8 mouse cellular contexts compared by ENCODE assay signal in the genomic region with DNA sequence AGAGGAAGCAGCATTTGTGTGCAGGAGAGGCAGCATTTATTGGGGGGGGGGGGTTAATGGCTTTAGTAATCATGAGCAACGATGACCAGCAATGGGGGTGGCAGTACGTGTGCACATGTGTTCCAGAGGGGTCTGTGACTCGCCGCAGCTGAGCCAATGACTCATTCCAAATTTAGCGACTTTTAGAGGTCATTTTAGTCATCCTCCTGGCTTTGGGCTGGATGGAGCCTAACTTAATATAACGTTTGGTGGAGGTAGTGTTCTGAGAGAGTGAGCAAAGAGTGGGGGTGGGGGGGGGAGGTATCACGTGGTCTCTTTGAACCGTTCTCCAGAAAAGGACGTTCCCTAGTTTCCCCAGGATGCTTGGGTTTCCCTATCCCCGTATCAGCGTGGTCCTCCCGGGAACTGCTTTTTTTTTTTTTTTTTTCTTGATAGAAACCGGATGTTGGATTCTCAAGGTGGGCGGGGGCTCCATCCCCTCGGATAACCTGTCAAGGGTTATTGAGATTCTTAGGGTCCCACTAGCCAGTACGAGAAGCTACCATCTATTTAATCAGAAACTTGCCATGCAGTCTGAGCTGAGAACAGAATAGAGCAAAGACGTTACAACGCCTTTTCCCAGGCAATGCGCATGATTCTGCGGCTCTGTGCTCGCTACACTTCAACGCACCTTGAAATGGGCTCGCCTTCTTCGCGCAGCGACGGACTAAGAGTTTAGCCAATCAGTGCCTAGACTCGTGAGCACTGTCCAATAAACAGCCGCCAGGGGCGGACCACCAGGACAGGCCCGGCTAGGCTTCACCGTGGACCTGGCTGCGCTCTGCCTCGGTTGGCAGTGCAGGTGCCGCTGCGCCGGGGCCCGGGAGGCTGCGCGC. TPM values are rescaled to one million over a fixed set of nuclear protein-coding genes. Genes with fewer than 3 reads are reported as not detected.
DNase-seq lines count a peak whose midpoint lies in the region; ATAC-seq and TF ChIP-seq lines count a peak whose summit lies in the region.

A gene (plus strand): TSS at position 794 of the 875 bp plus-strand sequence.

- peak within 1 kb of the TSS; percentile 75 for H3K4me3 ChIP-seq in hindbrain, embryonic 12.5 days
- H3K4me3 ChIP-seq in lung, embryonic 14.5 days (ENCODE audit: low read depth, low read length) = peak within 1 kb of the TSS; percentile 59

- peak within 1 kb of the TSS; percentile 68 for H3K9ac ChIP-seq in hindbrain, embryonic 12.5 days
- peak within 1 kb of the TSS; percentile 38 for H3K9ac ChIP-seq in lung, embryonic 14.5 days

- TF ChIP-seq CTCF in lung, embryonic 14.5 days (IDR thresholded peaks at IDR 0.05; ENCODE audit: low read depth) = 0 out of 2 replicates have a peak, but pooled peaks have one; percentile 31

- H3K4me1 ChIP-seq in hindbrain, embryonic 12.5 days = peaks cover 36% of the 10 kb centered on the region
- H3K4me1 ChIP-seq in lung, embryonic 14.5 days (ENCODE audit: insufficient read depth) = peaks cover 2% of the 10 kb centered on the region; the same call in 1 of the 2 replicates

- H3K36me3 ChIP-seq in hindbrain, embryonic 12.5 days = no peaks in the 10 kb centered on the region
- no peaks in the 10 kb centered on the region for H3K36me3 ChIP-seq in lung, embryonic 14.5 days (ENCODE audit: insufficient read depth)

- H3K9me3 ChIP-seq in hindbrain, embryonic 12.5 days (replicated peaks) = no peaks in the 10 kb centered on the region
- no peaks in the 10 kb centered on the region for H3K9me3 ChIP-seq in lung, embryonic 14.5 days (ENCODE audit: low read depth, low read length)

- peak; percentile 69 for ATAC-seq in activated CD4-positive, CD25-positive, alpha-beta regulatory T cell, adult 4 months
- peak; percentile 99 for ATAC-seq in hindbrain, embryonic 12.5 days (ENCODE audit: low FRiP score)
- ATAC-seq in lung, embryonic 14.5 days (ENCODE audit: insufficient read depth) = peak; percentile 100

- H3K4me2 ChIP-seq in hindbrain, embryonic 12.5 days (replicated peaks) = peak within 1 kb of the TSS; percentile 93
- H3K4me2 ChIP-seq in lung, embryonic 14.5 days = peak within 1 kb of the TSS; percentile 79

- peak within 1 kb of the TSS; percentile 81 for H3K27ac ChIP-seq in hindbrain, embryonic 12.5 days
- no peak within 1 kb of the TSS for H3K27ac ChIP-seq in lung, embryonic 14.5 days (ENCODE audit: low read depth)

- under 1% methylated on average over 40 of the region's 40 CpGs for WGBS in hindbrain, embryonic 12.5 days
- WGBS in lung, embryonic 14.5 days = under 1% methylated on average over 40 of the region's 40 CpGs

- peak; percentile 98 for DNase-seq in cerebellum, postnatal 36 days
- peak; percentile 93 to 99 for DNase-seq in frontal cortex, postnatal 36 days (ENCODE audit: low spot score in 2 of 2)
- peak; percentile 87 for DNase-seq in layer of hippocampus, adult 9-10 months (ENCODE audit: low spot score)
- DNase-seq in lung, embryonic 14.5 days = peak; percentile 95
- peak; percentile 91 for DNase-seq in ovary, postnatal 36 days (ENCODE audit: low spot score)
- DNase-seq in urinary bladder, postnatal 10 days (ENCODE audit: low spot score) = peak; percentile 71

- H3K27me3 ChIP-seq in hindbrain, embryonic 12.5 days = peaks cover 22% of the 10 kb centered on the region
- peaks cover 27% of the 10 kb centered on the region for H3K27me3 ChIP-seq in lung, embryonic 14.5 days (ENCODE audit: insufficient read depth, low read length)

RNA-seq across cellular contexts. Expression of the gene that starts here (rescaled TPM):
- polyA plus RNA-seq in activated CD4-positive, CD25-positive, alpha-beta regulatory T cell, adult 4 months (2017; shearing (Covaris generic)) = 1 to 10 TPM; 1.3 TPM
- 10.3 and 11.6 TPM in 2 replicates for polyA plus RNA-seq in hindbrain, embryonic 12.5 days (2016; fragmentation: Nextera tagmentation; extraction: Ambion mirVana)
- 2.2 TPM in 2 replicates for polyA plus RNA-seq in lung, embryonic 14.5 days (2014; fragmentation: Nextera tagmentation; extraction: Ambion mirVana)
